Mouse (Mus musculus) gastrocnemius, postnatal 4 days (tissue): ENCODE measurements around the gene Vegfb. TPM values are rescaled to one million over a fixed set of nuclear protein-coding genes. Genes with fewer than 3 reads are reported as not detected.
A peak's percentile ranks its signal among the peaks of the same experiment; 100 is the strongest.

Experiments used
- DNase-seq, 2 experiments: peaks; one replicate each; pipeline ENCODE4 v3.0.0; 2021 to 2022; ENCODE audit warnings: low spot score in 2 of 2, mixed read lengths in 2 of 2
- total RNA-seq, 2 experiments: library from RNA; stranded (reverse); gene quantifications; 2 replicates each; pipeline ENCODE4 v1.2.3; 2021

Vegfb gene
- total RNA-seq, 2 experiments from 2014 or later: 68.0 to 73.0 TPM

- peak; percentile 80 to 89 for DNase-seq
These were observed 12.9 kb downstream of the Vegfb start, which contains the start of gene Ppp1r14b for GRCm38 (mm10) chr19:6974211-6975205. Gene Ppp1r14b (plus strand): TSS chr19:6974968.

DNA sequence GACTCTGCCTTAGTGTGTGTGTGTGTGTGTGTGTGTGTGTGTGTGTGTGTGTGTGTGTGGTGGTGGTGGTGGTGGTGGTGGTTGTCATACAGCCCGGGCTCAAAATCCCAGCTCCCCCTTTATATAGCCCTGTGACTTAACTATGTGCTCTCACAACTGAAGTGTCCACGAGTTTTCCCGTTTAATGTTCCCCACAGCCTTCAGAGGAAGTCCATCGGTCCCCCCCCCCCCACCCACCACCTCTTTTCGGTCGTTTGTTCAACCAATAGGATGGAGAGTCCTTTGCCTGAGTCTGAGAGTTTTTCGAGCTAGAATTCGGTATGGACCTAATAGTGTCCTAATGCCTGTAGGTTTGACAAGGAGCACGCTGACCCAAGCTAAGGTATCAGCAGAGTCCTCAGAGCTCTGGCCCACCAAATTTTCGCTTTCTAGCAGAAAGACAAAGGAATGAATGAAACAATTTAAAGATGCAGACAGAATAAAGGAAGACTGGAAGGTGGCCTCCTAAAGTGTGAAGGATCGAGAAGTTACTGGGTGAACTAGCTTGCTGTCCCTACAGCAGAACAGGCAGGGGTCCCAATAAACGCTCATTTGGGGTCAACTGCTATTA, 13.8 kb downstream of the Vegfb start:
- no peak for DNase-seq

DNA sequence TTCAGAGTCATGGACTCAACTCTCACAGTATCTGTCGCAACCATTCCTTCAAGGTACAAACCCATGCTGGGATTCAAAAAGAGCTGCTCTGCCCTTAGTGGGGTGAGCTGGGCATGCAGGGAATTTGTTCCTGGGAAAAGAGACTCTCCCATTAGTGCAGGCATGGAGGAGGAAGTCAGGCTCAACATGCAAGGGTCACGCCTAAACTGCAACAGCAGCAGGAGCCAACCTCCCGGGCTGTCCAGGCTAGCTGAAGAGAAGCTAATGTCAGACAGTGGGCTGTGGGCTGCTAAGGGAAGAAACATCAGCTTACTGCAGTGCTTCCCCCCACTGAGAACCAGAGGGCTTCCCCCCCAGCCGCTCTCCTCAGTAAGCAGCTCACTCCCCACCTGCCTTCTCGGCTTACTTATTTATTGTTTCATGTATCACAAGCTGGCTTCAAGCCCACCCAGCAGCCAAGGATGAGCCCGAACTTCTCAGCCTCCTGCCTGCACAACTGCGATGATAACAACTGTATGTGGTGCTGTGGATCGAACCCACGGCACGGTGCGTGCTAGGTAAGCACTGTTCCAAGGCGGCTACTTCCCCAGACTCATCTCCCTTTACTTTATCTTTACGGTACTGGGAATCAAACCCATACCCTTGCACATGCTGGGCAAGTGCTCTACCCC, 15.1 kb downstream of the Vegfb start:
- DNase-seq: no peak

GRCm38 (mm10) chr19:6971644-6972043, 15.8 kb downstream of the Vegfb start:
- DNase-seq: no peak

- no peak for DNase-seq
These were observed 16.9 kb downstream of the Vegfb start for GRCm38 (mm10) chr19:6970460-6971085.

DNA sequence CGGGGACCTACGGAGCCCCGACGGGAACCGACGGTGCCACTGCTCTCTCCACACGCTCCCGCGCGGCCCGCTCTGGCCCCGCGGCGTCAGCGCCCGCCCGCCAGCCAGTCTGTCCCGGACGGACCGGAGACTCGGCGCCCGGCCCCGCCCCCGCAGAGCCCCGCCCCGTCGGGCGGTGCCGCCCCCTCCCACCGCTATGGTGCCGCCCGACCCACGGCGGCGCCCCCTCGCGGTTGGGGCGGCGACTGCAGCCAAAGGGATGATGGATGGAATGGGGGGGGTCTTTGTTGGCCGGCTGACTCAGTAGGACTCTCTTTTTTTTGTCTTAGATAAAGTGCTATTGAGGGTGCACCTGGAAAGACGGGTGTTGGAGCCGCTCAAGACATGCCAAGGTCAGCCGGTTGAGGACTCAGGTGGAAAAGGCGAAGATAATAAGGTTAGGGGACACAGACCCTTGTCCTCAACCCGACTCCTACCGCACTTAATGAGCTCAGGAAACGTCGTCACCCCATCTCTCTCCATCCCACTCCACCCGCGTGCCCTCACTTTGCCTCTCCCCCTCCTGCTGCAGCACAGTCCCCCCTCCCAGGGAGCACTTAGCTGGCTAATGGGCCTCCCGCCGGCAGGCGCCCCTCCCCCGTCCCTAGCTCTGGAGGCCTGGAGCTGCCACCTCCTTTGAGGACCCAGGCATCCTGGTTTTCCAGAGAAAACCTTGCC, 17.6 kb downstream of the Vegfb start:
- DNase-seq: peak; percentile 68 to 75

DNA sequence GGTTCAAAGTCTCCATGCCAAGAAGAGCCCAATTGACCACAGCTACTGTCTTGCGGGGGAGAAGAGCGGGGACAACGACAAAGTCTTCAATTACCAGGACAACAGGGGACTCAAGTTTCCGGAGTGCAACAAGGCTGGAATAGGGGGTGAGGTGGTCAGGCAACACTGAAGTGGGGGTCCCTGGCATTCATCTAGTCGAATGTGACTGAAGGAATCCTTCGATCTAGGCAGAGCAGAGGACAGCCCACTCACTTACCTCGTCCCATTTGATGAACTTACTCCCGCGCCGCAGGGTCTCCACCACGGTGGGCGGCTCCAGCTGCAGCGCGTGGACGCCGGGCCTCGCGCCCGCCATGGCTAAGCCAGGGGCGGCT, 18.2 kb downstream of the Vegfb start:
- DNase-seq: no peak

DNA sequence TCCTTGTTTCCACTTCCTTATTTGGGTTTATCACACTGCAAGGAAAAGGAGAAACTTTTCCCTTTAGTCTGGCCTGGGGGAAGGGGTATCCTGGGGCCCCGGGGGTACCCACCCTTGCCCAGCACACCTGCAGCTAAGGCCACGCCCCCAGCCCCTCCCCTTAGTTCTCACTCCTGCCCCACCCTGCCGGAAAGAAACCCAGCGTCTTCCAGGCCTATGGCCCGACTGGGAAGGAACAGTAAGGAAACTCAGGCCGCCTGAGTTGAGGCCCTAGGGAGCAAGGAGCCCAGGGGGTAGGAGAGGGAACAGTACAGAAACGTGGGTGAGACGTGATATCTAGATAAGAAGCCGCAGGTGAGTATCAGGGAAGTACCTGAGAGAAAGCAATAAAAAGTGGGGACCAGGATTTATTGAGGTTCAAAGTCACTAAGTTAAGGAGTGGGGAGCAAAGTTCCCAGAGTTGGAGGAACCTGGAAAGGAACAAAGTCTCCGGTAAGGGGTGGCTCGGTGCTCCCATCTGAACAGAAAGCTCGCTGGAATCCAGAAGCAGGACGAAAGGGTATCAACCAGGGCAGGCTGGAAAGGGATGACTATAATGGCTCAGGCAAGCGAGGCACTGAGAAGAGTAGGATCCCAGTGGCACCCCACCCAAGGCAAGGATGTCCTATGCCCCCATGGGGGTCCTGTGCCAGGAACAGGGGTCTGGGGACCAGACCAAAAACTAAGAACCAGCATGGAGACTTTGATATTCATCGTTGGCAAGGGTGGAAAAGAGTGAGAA, 18.8 kb downstream of the Vegfb start:
- DNase-seq: no peak

DNA sequence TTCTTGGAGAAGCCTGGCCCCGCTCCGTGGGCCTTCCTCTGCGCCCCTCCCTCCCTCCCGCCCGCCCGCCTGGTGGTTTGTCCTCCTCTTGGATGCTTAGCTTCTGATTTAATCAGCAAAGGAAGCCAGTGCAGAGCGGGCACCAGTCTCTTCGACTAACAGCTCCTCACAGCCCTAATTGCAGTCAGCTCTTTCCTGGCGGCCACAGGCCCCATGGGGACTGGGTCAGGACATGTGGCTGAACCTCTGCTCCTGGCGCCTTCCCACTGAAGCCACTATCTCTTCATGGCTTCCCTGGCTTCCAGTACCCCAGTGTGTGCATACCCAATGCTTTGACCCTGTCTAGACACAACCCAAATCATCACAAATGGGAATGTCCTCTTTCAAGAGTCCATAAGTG, 31.0 kb downstream of the Vegfb start:
- DNase-seq: no peak

GRCm38 (mm10) chr19:6955424-6955823, 32.0 kb downstream of the Vegfb start:
- no peak for DNase-seq

- no peak for DNase-seq
These were observed 33.4 kb downstream of the Vegfb start for GRCm38 (mm10) chr19:6954046-6954445.

DNA sequence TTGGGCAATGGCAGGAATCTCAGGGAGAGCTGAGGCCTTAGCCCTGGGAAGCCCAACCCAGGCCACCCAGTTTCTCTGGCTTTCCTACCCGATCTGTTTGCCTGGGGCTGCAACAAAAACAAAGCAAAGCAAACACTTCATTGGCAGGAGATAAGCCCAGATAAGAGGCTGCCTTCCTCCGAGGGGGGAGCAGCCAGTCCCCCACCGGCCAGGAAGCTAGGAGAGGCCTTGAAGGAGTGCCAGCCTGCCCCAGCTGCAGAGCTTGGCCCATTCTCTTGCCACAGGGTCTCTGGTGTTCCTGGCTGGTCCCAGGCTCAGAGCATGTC, 34.8 kb downstream of the Vegfb start:
- no peak for DNase-seq

DNA sequence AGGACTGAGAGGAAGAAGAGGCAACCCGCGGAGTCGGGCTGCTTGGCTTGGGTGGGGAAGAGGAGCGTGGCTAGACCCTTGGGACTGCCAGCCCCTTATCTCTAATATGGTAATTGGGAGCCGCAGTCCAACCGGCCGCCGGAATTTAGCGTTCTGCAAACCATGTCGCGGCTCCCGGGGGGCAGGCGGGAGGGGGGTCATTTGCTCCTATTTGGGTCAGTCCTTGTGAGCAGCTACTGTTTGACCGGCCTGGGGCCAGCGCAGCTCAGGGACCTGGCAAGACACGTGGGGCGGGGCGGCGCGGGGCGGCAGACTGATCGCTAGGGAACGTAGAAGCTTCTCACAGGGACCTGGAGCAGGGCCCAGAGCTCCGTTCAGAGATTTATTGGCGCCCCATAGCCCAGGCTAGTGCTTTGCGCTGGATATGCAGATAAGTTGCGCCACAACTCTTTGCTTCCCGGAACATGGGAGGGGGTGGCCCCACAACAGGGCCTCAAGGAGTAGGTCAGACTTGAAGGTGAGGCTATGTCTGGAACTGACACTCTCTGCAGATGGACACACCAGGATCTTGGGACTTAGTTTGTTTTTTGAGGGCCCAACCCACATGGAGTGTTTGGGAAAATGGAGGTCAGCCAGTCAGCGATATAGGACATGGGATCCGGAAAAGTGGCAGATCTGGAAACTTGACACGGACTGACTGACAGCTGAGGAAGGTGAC, 35.3 kb downstream of the Vegfb start:
- DNase-seq: peak; percentile 66 to 77

GRCm38 (mm10) chr19:6951381-6951968, 36.0 kb downstream of the Vegfb start:
- peak; percentile 78 to 91 for DNase-seq

DNA sequence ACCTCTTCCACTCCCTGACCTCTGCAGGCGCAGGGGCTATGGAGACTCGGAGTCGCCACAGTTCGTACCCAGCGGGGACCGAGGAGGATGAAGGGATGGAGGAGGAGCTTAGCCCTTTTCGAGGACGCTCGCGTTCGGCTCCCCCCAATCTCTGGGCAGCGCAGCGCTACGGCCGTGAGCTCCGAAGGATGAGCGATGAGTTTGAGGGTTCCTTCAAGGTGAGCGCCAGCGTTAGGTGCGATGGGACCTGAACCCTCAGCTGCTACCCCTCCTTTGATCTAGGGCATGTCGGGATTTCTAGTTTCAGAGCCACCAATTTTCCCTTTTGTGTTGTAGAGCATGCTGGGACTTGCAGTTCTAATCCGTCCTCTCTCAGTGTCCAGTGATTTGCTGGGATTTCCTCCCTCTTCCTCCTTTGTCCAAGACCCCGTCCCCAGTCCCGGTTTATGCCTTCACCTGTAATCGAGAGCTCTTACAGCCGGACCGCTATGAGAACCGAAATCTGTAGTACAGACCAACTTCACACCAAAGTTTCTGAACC, 36.8 kb downstream of the Vegfb start:
- peak in 1 of 2 experiments; percentile 49 for DNase-seq

GRCm38 (mm10) chr19:6949951-6950350, 37.5 kb downstream of the Vegfb start:
- DNase-seq: no peak

DNA sequence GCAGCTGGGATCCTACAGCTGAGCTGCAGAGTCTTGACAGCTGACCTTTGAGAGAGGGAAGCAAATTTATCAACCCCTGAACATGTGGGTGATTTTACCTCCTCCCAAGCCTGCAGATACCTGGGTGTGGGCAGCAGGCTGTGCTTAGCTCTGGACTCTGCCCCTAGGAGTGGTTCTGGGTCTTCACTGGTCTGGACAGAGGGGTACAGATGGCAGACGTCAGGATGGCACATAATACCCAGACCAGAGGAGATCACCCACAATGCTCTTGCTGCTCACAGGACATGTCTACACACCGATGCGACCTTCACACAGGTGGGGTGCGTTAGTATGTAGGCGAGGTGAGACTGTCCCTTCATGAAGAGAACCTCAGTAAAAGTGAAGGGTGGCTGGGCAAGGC, 37.9 kb downstream of the Vegfb start:
- DNase-seq: no peak

DNA sequence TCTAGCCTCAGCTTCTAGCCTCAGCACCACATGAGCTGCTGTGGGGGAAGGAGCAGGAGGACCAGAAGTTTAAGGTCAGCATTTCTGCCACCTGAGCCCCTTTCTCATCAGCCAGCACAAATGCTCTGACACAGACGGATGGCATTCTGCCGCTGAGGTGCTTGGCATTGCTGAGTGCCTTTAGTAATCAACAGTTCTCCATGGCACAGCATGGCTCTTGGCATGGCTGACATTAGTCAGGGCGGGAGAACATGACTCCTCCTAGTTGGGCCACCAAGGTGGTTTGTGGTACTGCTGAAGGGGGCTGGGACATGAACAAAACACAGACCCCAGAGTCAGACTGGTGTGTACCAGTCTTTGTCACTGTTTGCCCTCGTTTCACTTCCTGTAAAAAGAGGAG, 39.3 kb downstream of the Vegfb start:
- DNase-seq: no peak

- no peak for DNase-seq
These were observed 39.7 kb downstream of the Vegfb start for GRCm38 (mm10) chr19:6947742-6948141.
